Mouse (Mus musculus) erythroblast, embryonic 14.5 days (primary cell): ENCODE data around the gene Kcnma1.

Experiments used
- GATA1 ChIP-seq: IDR thresholded peaks from 2 replicates; pipeline ENCODE4 v1.6.1; 2012; ENCODE audit warnings: low read length, inconsistent platforms, mixed read lengths
- TAL1 ChIP-seq: IDR thresholded peaks from 3 replicates; pipeline ENCODE4 v1.6.1; 2012; ENCODE audit warnings: low read length, inconsistent platforms, mixed read lengths

DNA sequence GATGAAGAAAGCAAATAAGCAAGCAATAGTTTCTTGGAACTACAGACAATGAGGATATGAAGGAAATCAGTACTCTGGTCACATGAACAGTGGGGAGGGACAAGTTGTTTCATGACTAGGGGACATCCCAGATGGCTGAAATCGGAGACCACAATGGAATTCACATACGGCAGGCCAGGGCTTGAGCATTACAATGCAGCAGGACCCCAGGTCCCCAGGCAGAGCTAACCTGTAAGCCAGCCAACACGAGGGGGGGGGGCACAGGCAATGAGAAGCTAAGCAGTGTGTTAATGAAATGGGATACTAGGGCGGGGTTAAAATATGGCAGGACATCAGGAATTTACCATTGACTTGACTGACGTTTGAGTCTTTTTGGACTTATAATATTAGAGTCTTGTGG is 324.6 kb downstream of the Kcnma1 start:
- TF ChIP-seq TAL1 (no peak), GATA1 (no peak)
